Mouse (Mus musculus): ENCODE results near the gene Glrp1. TPM values are rescaled to one million over a fixed set of nuclear protein-coding genes. Genes with fewer than 3 reads are reported as not detected.
A peak's percentile ranks its signal among the peaks of the same experiment; 100 is the strongest.

Gene Glrp1
- polyA plus RNA-seq, 1 experiment from 2014 or later: not detected

DNA sequence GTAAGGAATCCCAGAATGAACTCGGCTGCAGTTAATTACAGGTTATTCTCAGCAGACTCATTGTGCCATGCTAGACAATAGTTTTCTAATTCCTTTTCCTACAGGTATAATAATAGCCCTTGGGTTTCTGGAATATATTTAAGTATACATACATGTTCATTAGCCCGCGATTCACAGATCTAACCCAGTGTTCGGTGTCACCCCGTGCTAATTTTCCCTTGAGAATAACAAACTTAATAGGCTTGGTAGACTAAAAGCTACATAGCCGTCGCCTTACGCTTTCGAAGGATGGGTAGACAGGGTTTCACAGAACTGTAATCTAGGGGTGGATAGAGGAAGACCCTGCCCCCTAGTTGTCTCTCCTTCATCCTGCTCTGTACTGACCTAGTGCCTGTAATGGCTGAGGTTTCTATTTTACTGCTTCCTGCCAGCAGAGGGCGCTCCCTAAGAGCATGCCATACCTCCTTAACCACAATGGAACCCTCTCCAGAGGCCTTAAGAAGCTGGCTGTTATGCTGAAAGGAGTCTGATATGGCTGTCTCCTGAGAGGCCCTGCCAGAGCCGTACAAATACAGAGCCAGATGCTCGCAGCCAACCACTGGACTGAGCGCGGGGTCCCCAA lies 53.3 kb downstream of the Glrp1 start:
- Histone ChIP-seq H3K27me3 (no peaks in the 10 kb centered on the region), H3K9ac (no peak overlapping the region), H3K4me2 (no peak overlapping the region), H3K9me3 (no peaks in the 10 kb centered on the region), H3K4me3 (no peak overlapping the region), H3K36me3 (no peaks in the 10 kb centered on the region), H3K4me1 (replicated peaks) (peaks cover 11% of the 10 kb centered on the region; the same call in 1 of the 2 replicates), H3K27ac (replicated peaks) (no peak overlapping the region; the same call in 1 of the 2 replicates)
- 47% methylated on average over 14 of the region's 14 CpGs for WGBS
- peak; percentile 80 for ATAC-seq (ENCODE audit: low read depth)

DNA sequence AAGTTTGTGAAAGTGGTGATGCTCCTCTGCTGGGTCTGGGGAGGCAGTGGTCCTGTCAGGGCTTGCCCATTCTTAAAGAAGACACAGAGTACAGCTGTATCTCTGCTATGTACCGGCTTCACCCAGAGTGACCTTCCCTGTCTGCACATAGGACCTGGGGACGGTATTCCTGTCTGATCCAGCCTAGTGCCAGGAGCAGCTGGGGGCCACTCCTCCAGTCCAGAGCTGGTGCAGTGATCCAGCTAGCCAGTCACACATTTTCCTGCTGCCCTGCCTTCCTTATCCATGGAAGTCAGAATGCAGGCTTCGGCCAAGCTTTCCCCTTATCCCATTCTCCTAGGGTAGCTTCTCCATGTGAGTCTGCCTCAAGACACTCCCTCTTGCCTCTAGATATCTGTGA lies 54.1 kb downstream of the Glrp1 start:
- ATAC-seq (ENCODE audit: low read depth): no peak
- Histone ChIP-seq H3K36me3 (no peaks in the 10 kb centered on the region), H3K4me1 (replicated peaks) (peaks cover 11% of the 10 kb centered on the region; the same call in 1 of the 2 replicates), H3K27me3 (no peaks in the 10 kb centered on the region), H3K4me3 (no peak overlapping the region), H3K9me3 (no peaks in the 10 kb centered on the region), H3K4me2 (no peak overlapping the region), H3K27ac (replicated peaks) (no peak overlapping the region), H3K9ac (no peak overlapping the region)
- WGBS: 72% methylated on average over 3 of the region's 3 CpGs

DNA sequence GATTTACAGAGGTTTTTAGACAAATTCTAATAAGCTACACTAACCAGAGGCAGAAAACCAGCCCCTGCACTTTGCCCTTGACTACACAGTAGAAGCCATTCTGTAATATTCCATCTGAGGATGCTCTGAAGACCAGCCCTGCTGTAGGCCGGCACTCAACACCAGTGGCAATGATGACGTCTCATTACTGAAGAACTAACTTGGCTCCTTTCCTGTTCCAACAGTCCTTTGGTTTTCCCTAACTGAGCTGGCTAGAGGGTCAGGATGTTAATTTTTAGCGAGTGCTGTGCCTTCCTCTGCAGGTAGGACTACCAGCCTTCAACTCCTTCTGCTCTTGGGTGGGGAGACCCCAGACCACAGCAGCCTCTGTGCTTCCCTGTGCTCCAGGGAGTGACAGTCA lies 55.2 kb downstream of the Glrp1 start:
- Histone ChIP-seq H3K9me3 (no peaks in the 10 kb centered on the region), H3K27ac (replicated peaks) (no peak overlapping the region), H3K4me3 (no peak overlapping the region), H3K27me3 (no peaks in the 10 kb centered on the region), H3K9ac (no peak overlapping the region), H3K36me3 (no peaks in the 10 kb centered on the region), H3K4me2 (no peak overlapping the region), H3K4me1 (replicated peaks) (peaks cover 11% of the 10 kb centered on the region; the same call in 1 of the 2 replicates)
- 70% methylated on average over 3 of the region's 3 CpGs for WGBS
- no peak for ATAC-seq (ENCODE audit: low read depth)

DNA sequence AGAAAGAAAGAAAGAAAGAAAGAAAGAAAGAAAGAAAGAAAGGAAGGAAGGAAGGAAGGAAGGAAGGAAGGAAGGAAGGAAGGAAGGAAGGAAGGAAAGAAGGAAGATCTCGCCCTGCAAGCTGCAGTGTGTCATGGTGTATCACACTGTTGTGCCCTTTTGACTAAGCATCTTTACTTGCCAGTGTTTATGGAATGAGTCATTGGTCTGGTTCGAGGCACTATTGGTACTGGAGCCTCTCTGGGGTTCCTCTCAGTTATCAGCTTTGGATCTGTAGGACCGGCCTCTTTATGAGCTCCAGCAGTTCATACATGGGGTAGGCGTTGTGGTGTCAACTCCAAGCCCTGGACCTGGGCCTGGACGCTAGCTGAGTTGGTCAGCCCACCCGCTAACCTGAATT lies 57.7 kb downstream of the Glrp1 start:
- H3K9ac ChIP-seq: no peak overlapping the region
- no peak overlapping the region for H3K4me2 ChIP-seq
- ATAC-seq (ENCODE audit: low read depth): no peak
- H3K9me3 ChIP-seq: no peaks in the 10 kb centered on the region
- H3K27me3 ChIP-seq: no peaks in the 10 kb centered on the region
- WGBS: 82% methylated on average over 6 of the region's 6 CpGs
- no peak overlapping the region for H3K4me3 ChIP-seq
- no peak overlapping the region for H3K27ac ChIP-seq (replicated peaks)
- no peaks in the 10 kb centered on the region for H3K36me3 ChIP-seq
- peaks cover 11% of the 10 kb centered on the region; the same call in 1 of the 2 replicates for H3K4me1 ChIP-seq (replicated peaks)

DNA sequence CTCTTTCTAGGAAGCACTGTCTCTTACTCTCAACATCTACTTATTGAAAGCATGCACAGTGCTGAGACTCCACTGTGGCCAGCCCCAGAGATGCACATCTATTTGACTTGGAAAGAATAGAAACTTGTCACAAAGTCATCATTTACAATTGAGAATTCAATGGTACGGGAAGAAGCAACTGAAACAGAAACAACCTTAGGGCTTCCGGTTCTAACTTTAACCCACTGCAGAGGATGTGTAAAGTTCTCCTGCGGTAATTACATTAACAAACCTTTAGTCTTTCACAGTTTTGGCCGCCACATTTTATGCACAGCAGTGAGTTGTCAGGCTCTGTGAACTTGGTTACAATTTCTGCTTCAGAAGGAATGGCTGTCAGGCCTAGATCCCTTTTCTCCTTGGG lies 59.2 kb downstream of the Glrp1 start:
- no peak overlapping the region for H3K4me2 ChIP-seq
- H3K36me3 ChIP-seq: no peaks in the 10 kb centered on the region
- H3K9ac ChIP-seq: no peak overlapping the region
- 76% methylated on average over 4 of the region's 4 CpGs for WGBS
- H3K27ac ChIP-seq (replicated peaks): no peak overlapping the region
- no peak for ATAC-seq (ENCODE audit: low read depth)
- H3K4me1 ChIP-seq (replicated peaks): 0 out of 2 replicates have a peak, but pooled peaks cover 2% of the 10 kb centered on the region
- no peaks in the 10 kb centered on the region for H3K9me3 ChIP-seq
- H3K27me3 ChIP-seq: no peaks in the 10 kb centered on the region
- no peak overlapping the region for H3K4me3 ChIP-seq

Other genes with a start within 250 kb of the Glrp1 start
- gene Hjurp, start 232.4 kb downstream of the Glrp1 start, polyA plus RNA-seq (2015; fragmentation: Nextera tagmentation; extraction: Ambion mirVana): 69.9 and 74.0 TPM in 2 replicates
- 0.07 TPM in 1 of 2 replicates, not detected in the other for gene Trpm8, start 232.4 kb downstream of the Glrp1 start, polyA plus RNA-seq (2015; fragmentation: Nextera tagmentation; extraction: Ambion mirVana)
- gene Spp2, start 103.1 kb downstream of the Glrp1 start, polyA plus RNA-seq (2015; fragmentation: Nextera tagmentation; extraction: Ambion mirVana): 0.54 TPM in 1 of 2 replicates, not detected in the other
- gene Arl4c, start 192.2 kb upstream of the Glrp1 start, polyA plus RNA-seq (2015; fragmentation: Nextera tagmentation; extraction: Ambion mirVana): 38.3 and 39.2 TPM in 2 replicates

Data from neural tube, embryonic 13.5 days (tissue).